15 mouse cellular contexts compared by ENCODE assay signal in the genomic region with DNA sequence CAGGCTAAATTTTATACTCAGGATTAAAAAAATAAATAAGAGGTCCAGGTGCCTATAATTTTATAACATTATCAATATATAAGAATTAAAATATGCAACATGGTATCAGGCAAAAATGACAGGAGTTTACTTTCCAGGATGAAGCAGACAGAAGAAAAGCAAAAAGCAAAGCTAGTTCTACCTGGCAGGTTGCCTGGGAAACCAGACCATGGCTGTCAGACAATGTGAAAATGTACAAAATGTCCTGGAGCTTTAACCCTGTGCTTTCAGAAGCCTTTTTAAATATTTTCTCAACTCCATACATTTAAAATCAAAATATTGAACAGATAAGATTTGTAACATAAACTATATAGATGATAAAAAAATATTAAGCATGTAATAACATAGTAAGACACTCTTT.
"Had no signal": no experiment of that assay in that cellular context is flagged by ENCODE, and none has a peak within 500 bp of the region (broad histone marks: within the 10 kb centered on the region; RNA-seq: fewer than 3 reads in every experiment).

No protein-coding gene starts in this region.

- H3K27ac ChIP-seq: kidney, embryonic 15.5 days; limb, embryonic 12.5 days; limb, embryonic 15.5 days; liver, embryonic 14.5 days; macrophage had no signal

- H3K4me3 ChIP-seq: kidney, embryonic 15.5 days; limb, embryonic 12.5 days; limb, embryonic 15.5 days had no signal

- H3K9ac ChIP-seq: kidney, embryonic 15.5 days; limb, embryonic 12.5 days; limb, embryonic 15.5 days; liver, embryonic 14.5 days; liver, postnatal 0 days; lung, embryonic 14.5 days had no signal

- H3K36me3 ChIP-seq: kidney, embryonic 15.5 days; limb, embryonic 12.5 days; limb, embryonic 15.5 days had no signal

- DNase-seq: kidney, adult 8-10 months; kidney, postnatal 10 days; kidney, postnatal 36 days; left cerebral cortex, postnatal 4 days; liver, postnatal 0 days; lung, embryonic 14.5 days; thymus, adult 18-20 months; thymus, postnatal 36 days had no signal

- ATAC-seq: liver, postnatal 0 days; lung, postnatal 0 days had no signal

- H3K4me1 ChIP-seq: kidney, embryonic 15.5 days; limb, embryonic 12.5 days; limb, embryonic 15.5 days had no signal

- H3K27me3 ChIP-seq: kidney, embryonic 15.5 days; limb, embryonic 12.5 days; limb, embryonic 15.5 days had no signal

- H3K4me2 ChIP-seq: kidney, embryonic 15.5 days; limb, embryonic 12.5 days; limb, embryonic 15.5 days; liver, embryonic 11.5 days; lung, embryonic 14.5 days had no signal

- H3K9me3 ChIP-seq: kidney, embryonic 15.5 days; limb, embryonic 12.5 days; limb, embryonic 15.5 days had no signal
